Mouse (Mus musculus) CH12.LX (cell line): ENCODE results near the gene LTO1. TPM values are rescaled to one million over a fixed set of nuclear protein-coding genes. Genes with fewer than 3 reads are reported as not detected.

ENCODE experiments used
- DNase-seq: peaks from one replicate; pipeline ENCODE4 v3.0.0-alpha.2; 2013; ENCODE audit errors: extremely low read depth
- H3K27ac ChIP-seq: 2 replicates; pipeline ENCODE4 v1.5.1; 2012; ENCODE audit warnings: low read depth, mild to moderate bottlenecking, control low read depth, moderate library complexity; ENCODE audit not compliant: insufficient read depth
- H3K27me3 ChIP-seq: replicated peaks from 2 replicates; pipeline ENCODE3; 2012; ENCODE audit warnings: inconsistent platforms
- H3K36me3 ChIP-seq, 2 experiments: replicated peaks in 1 of 2; 2 replicates each; pipeline versions ENCODE3 to v1.6.1; 2012; ENCODE audit warnings: inconsistent platforms in 1 of 2, low read length in 1 of 2, mild to moderate bottlenecking in 1 of 2, mixed read lengths in 1 of 2, moderate library complexity in 1 of 2; ENCODE audit not compliant: control insufficient read depth in 1 of 2, insufficient read depth in 1 of 2
- H3K4me1 ChIP-seq, 2 experiments: 2 replicates each; pipeline ENCODE4 v1.6.1; 2012; ENCODE audit warnings: inconsistent platforms in 1 of 2, moderate library complexity in 1 of 2; ENCODE audit not compliant: insufficient read depth in 2 of 2, control insufficient read depth in 1 of 2
- H3K4me2 ChIP-seq: 2 replicates; pipeline ENCODE4 v1.6.1; 2012; ENCODE audit warnings: low read depth, mild to moderate bottlenecking, control low read depth; ENCODE audit not compliant: poor library complexity, insufficient read depth, severe bottlenecking
- H3K4me3 ChIP-seq, 3 experiments: fragments of 150-350 bp in 1 of 3; sonication (generic) in 1 of 3; replicated peaks in 1 of 3; 2 replicates each; pipeline versions ENCODE3 to v1.5.1; 2011 to 2012; ENCODE audit warnings: low read depth in 2 of 3, low read length in 2 of 3, mild to moderate bottlenecking in 2 of 3, moderate library complexity in 2 of 3, control low read depth in 1 of 3, improper control_type of control experiment in 1 of 3, inconsistent platforms in 1 of 3, mixed read lengths in 1 of 3; ENCODE audit not compliant: poor library complexity in 1 of 3
- H3K79me2 ChIP-seq: replicated peaks from 2 replicates; pipeline ENCODE4 v1.6.1; 2012; ENCODE audit warnings: mild to moderate bottlenecking, moderate library complexity; ENCODE audit not compliant: control insufficient read depth, poor library complexity, insufficient read depth, severe bottlenecking; ENCODE audit errors: extremely low read depth
- H3K9ac ChIP-seq: 2 replicates; pipeline ENCODE4 v1.6.1; 2012; ENCODE audit warnings: low read depth, mild to moderate bottlenecking, control low read depth, moderate library complexity; ENCODE audit not compliant: insufficient read depth
- H3K9me3 ChIP-seq: replicated peaks from 2 replicates; pipeline ENCODE3; 2012; ENCODE audit warnings: low read length, inconsistent platforms, mixed read lengths
- CTCF ChIP-seq, 2 experiments: IDR thresholded peaks in 1 of 2; conservative IDR thresholded peaks in 1 of 2; 2 replicates each; pipeline ENCODE4 v1.5.1; 2011 to 2012; ENCODE audit warnings: low read depth in 2 of 2, low read length in 2 of 2, improper control_type of control experiment in 1 of 2, inconsistent platforms in 1 of 2, mild to moderate bottlenecking in 1 of 2, moderate library complexity in 1 of 2
- EP300 ChIP-seq: IDR thresholded peaks from 2 replicates; pipeline ENCODE4 v1.6.1; 2011; ENCODE audit warnings: low read length, improper control_type of control experiment
- GABPA ChIP-seq: IDR thresholded peaks from 2 replicates; pipeline ENCODE4 v1.6.1; 2012; ENCODE audit warnings: low read depth, low read length, improper control_type of control experiment, inconsistent platforms; ENCODE audit not compliant: insufficient replicate concordance
- IRF4 ChIP-seq: IDR thresholded peaks from 2 replicates; pipeline ENCODE4 v1.6.1; 2014; ENCODE audit warnings: low read depth, mild to moderate bottlenecking, inconsistent platforms, low read length, improper control_type of control experiment
- MAFK ChIP-seq: IDR thresholded peaks from 2 replicates; pipeline ENCODE4 v1.6.1; 2011; ENCODE audit warnings: low read length, improper control_type of control experiment; ENCODE audit not compliant: insufficient replicate concordance
- MAX ChIP-seq: IDR thresholded peaks from 2 replicates; pipeline ENCODE4 v1.6.1; 2011; ENCODE audit warnings: low read length, improper control_type of control experiment
- MXI1 ChIP-seq: IDR thresholded peaks from 2 replicates; pipeline ENCODE4 v1.6.1; 2011; ENCODE audit warnings: mild to moderate bottlenecking, low read depth, low read length, improper control_type of control experiment
- NELFE ChIP-seq: IDR thresholded peaks from 2 replicates; pipeline ENCODE4 v1.6.1; 2011; ENCODE audit warnings: low read depth, low read length, improper control_type of control experiment
- NRF1 ChIP-seq: IDR thresholded peaks from 2 replicates; pipeline ENCODE4 v1.6.1; 2014; ENCODE audit warnings: low read depth, mild to moderate bottlenecking, inconsistent platforms, low read length, improper control_type of control experiment, moderate library complexity
- POLR2AphosphoS2 ChIP-seq: IDR thresholded peaks from 2 replicates; pipeline ENCODE4 v1.6.1; 2011; ENCODE audit warnings: low read depth, low read length, improper control_type of control experiment
- SMC3 ChIP-seq: IDR thresholded peaks from 2 replicates; pipeline ENCODE4 v1.6.1; 2011; ENCODE audit warnings: low read depth, low read length, improper control_type of control experiment
- TCF12 ChIP-seq: IDR thresholded peaks from 2 replicates; pipeline ENCODE4 v1.6.1; 2014; ENCODE audit warnings: low read depth, mild to moderate bottlenecking, inconsistent platforms, low read length, improper control_type of control experiment
- USF1 ChIP-seq: IDR thresholded peaks from 2 replicates; pipeline ENCODE4 v1.6.1; 2014; ENCODE audit warnings: low read depth, mild to moderate bottlenecking, inconsistent platforms, low read length, improper control_type of control experiment
- USF2 ChIP-seq: conservative IDR thresholded peaks from 2 replicates; pipeline ENCODE4 v1.6.1; 2011; ENCODE audit warnings: low read depth, low read length, improper control_type of control experiment
- ZKSCAN1 ChIP-seq: IDR thresholded peaks from 2 replicates; pipeline ENCODE4 v1.6.1; 2012; ENCODE audit warnings: low read depth, inconsistent platforms, low read length, improper control_type of control experiment, borderline replicate concordance
- ZNF384 ChIP-seq: IDR thresholded peaks from 2 replicates; pipeline ENCODE4 v1.6.1; 2012; ENCODE audit warnings: low read depth, low read length, improper control_type of control experiment, inconsistent platforms
- dilution Hi-C: fragments of 300-500 bp; cut with MboI; formaldehyde crosslinking; loops from 2 replicates; pipeline ENCODE4 v1.14.3; 2020; ENCODE audit warnings: low sequenced_read_pairs; ENCODE audit not compliant: extremely low pct_unique_long_range_greater_than_20kb, extremely low pct_ligation_motif_present
- in situ Hi-C: fragments of 300-500 bp; cut with MboI; formaldehyde crosslinking; loops from 3 replicates; pipeline ENCODE4 v1.14.3; 2019; ENCODE audit warnings: low sequenced_read_pairs, low pct_ligation_motif_present, low pct_unique_long_range_greater_than_20kb, mixed read lengths
- polyA plus RNA-seq: library from polyadenylated mRNA; unstranded; fragments of >175 nt; gene quantifications from 2 replicates; pipeline ENCODE4 v1.2.1, GENCODE M21; 2012; ENCODE audit warnings: low read depth; ENCODE audit not compliant: insufficient read length
- total RNA-seq, 2 experiments: library from RNA; depleted of rRNA; stranded (reverse); fragments of 300-350 nt in 1 of 2; fragments of >200 nt in 1 of 2; gene quantifications; 2 replicates each; pipeline ENCODE4 v1.2.3; 2012 to 2014

The LTO1 gene
- total and polyA plus RNA-seq, 3 experiments = 4.0 to 10.7 (median 8.5) TPM

- H3K4me2 ChIP-seq = no peak overlapping the region
- dilution Hi-C loops (no loop called here), in situ Hi-C loops (no loop called here)
- peaks cover 89% of the 10 kb centered on the region for H3K27me3 ChIP-seq
- H3K9me3 ChIP-seq = peaks cover 15% of the 10 kb centered on the region
- no peak for DNase-seq
- H3K36me3 ChIP-seq = no peaks in the 10 kb centered on the region
- H3K27ac ChIP-seq = no peak overlapping the region
- H3K4me3 ChIP-seq = no peak overlapping the region
- TF ChIP-seq MXI1 = peak; percentile 88
- no peak for TF ChIP-seq GABPA
- H3K9ac ChIP-seq = no peak overlapping the region
- peaks cover 0 to 16% of the 10 kb centered on the region in 2 experiments; a peak in 3 of 4 replicates for H3K4me1 ChIP-seq
- H3K79me2 ChIP-seq = no peaks in the 10 kb centered on the region
Measured at GRCm38 (mm10) chr7:144943254-144943653, 28.4 kb downstream of the LTO1 start.

- Histone ChIP-seq H3K79me2 (no peaks in the 10 kb centered on the region), H3K27me3 (peaks cover 86% of the 10 kb centered on the region), H3K4me3 (no peak overlapping the region), H3K36me3 (no peaks in the 10 kb centered on the region), H3K27ac (no peak overlapping the region), H3K9me3 (peaks cover 2% of the 10 kb centered on the region), H3K9ac (no peak overlapping the region), H3K4me1 (no peaks in the 10 kb centered on the region), H3K4me2 (no peak overlapping the region)
- in situ Hi-C loops = no loop called here
- dilution Hi-C loops = no loop called here
- no peak for DNase-seq
- TF ChIP-seq IRF4 = no peak
- TF ChIP-seq TCF12 = no peak
- TF ChIP-seq MAFK = no peak
- no peak for TF ChIP-seq POLR2AphosphoS2
- no peak for TF ChIP-seq NRF1
- no peak for TF ChIP-seq NELFE
- TF ChIP-seq USF1 = no peak
- no peak for TF ChIP-seq GABPA
- TF ChIP-seq ZKSCAN1 = no peak
- no peak for TF ChIP-seq MAX
- no peak for TF ChIP-seq CTCF (conservative IDR thresholded peaks at IDR 0.05 in 1 of 2, IDR thresholded peaks at IDR 0.05 in 1 of 2; ENCODE audit: low read depth in 2 of 2, low read length in 2 of 2)
- TF ChIP-seq EP300 = no peak
- no peak for TF ChIP-seq SMC3
- no peak for TF ChIP-seq USF2
- TF ChIP-seq ZNF384 = no peak
Measured at GRCm38 (mm10) chr7:144958509-144959395, 43.9 kb downstream of the LTO1 start.
